Mouse (Mus musculus): ENCODE data around the gene H2al1k.
"Not testable (repeated sequence)": the region's sequence is repeated elsewhere in the genome, so short reads cannot be mapped to it uniquely, and the experiment has no call there.

Gene H2al1k

GRCm38 (mm10) chrX:9350327-9350726, at the start of gene H2al1k:
Gene H2al1k, plus strand, starts transcription at chrX:9350627.
- not testable (repeated sequence) for DNase-seq (ENCODE audit: low read depth, low spot score)

- no peak for DNase-seq (ENCODE audit: low read depth, low spot score)
These were observed 47.6 kb upstream of the H2al1k start for GRCm38 (mm10) chrX:9302791-9303190.

- DNase-seq (ENCODE audit: low read depth, low spot score), result no peak
These were observed 47.0 kb upstream of the H2al1k start for GRCm38 (mm10) chrX:9303455-9303854.

- not testable (repeated sequence) for DNase-seq (ENCODE audit: low read depth, low spot score)
These were observed 34.0 kb upstream of the H2al1k start for GRCm38 (mm10) chrX:9316457-9316856.

- not testable (repeated sequence) for DNase-seq (ENCODE audit: low read depth, low spot score)
These were observed 22.5 kb upstream of the H2al1k start for GRCm38 (mm10) chrX:9327954-9328353.

- not testable (repeated sequence) for DNase-seq (ENCODE audit: low read depth, low spot score)
These were observed 18.0 kb upstream of the H2al1k start for GRCm38 (mm10) chrX:9332366-9332962.

GRCm38 (mm10) chrX:9333035-9333434, 17.4 kb upstream of the H2al1k start:
- DNase-seq (ENCODE audit: low read depth, low spot score), result not testable (repeated sequence)

GRCm38 (mm10) chrX:9334996-9335395, 15.4 kb upstream of the H2al1k start:
- DNase-seq (ENCODE audit: low read depth, low spot score), result not testable (repeated sequence)

GRCm38 (mm10) chrX:9374012-9374411, 23.6 kb downstream of the H2al1k start:
- not testable (repeated sequence) for DNase-seq (ENCODE audit: low read depth, low spot score)

GRCm38 (mm10) chrX:9375927-9376326, 25.5 kb downstream of the H2al1k start:
- not testable (repeated sequence) for DNase-seq (ENCODE audit: low read depth, low spot score)

Data from telencephalon, adult 2 months (tissue).